Mouse (Mus musculus): ENCODE data around the gene Dgki.

The Dgki gene

GRCm38 (mm10) chr6:36800309-36800946, 499.6 kb downstream of the Dgki start:
- DNase-seq = no peak

DNA sequence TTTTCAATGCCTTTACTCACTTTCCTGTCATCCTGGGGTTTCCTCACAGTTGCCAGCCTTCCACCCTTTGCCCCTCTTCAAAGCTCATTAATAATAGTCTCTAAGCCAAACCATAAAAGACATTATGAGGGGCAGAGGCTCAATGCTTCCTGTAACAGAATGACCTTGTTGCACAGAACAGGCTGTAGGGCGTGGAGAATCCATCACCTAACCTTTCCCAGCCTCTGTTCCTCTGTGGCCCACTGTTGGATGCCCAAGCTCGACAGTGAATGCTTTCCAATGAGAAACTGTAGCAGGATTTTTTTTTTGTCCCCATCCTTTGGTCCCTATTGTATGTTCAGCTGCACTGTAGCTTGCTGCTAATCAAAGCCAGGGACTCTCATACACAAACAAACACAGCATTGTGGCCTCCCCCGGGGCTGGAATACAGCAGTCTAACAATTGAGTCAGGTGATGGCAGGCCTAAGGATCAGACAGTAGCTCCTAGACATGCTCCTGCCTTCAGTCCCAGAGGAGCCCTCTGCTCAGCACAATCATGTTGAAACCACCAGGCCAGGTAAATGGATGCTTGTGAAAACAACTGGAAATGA, 502.8 kb downstream of the Dgki start:
- DNase-seq = no peak

All from cerebellum, adult 18-20 months (tissue).